Mouse (Mus musculus) limb, embryonic 14.5 days (tissue): Measurements from ENCODE around the gene Artn. TPM values are rescaled to one million over a fixed set of nuclear protein-coding genes. Genes with fewer than 3 reads are reported as not detected.

Experiments
- ATAC-seq: fragments of 200-750 bp; cut with Nextera tagmentation; 2 replicates; pipeline ENCODE4 v1.8.0; 2017; ENCODE audit warnings: low read depth, moderate number of reproducible peaks, moderate TSS enrichment; ENCODE audit not compliant: low FRiP score
- DNase-seq: peaks from one replicate; pipeline ENCODE4 v3.0.0-alpha.2; 2015; ENCODE audit warnings: low spot score
- H3K27ac ChIP-seq: fragments of 300-500 bp; sonication (generic); replicated peaks from 2 replicates; pipeline ENCODE4 v1.5.1; 2014; ENCODE audit warnings: low read depth, mild to moderate bottlenecking, low read length, moderate library complexity, mixed read lengths
- H3K27me3 ChIP-seq: fragments of 300-500 bp; sonication (generic); 2 replicates; pipeline ENCODE4 v1.6.1; 2014; ENCODE audit warnings: low read length, mixed read lengths; ENCODE audit not compliant: control insufficient read depth, insufficient read depth
- H3K36me3 ChIP-seq: fragments of 300-500 bp; sonication (generic); 2 replicates; pipeline ENCODE4 v1.6.1; 2014; ENCODE audit warnings: mild to moderate bottlenecking, low read length, moderate library complexity, mixed read lengths; ENCODE audit not compliant: control insufficient read depth, insufficient read depth
- H3K4me1 ChIP-seq: fragments of 300-500 bp; sonication (generic); 2 replicates; pipeline ENCODE4 v1.6.1; 2014; ENCODE audit warnings: antibody characterized with exemption, low read length, mixed read lengths; ENCODE audit not compliant: control insufficient read depth, insufficient read depth
- H3K4me2 ChIP-seq: fragments of 300-500 bp; sonication (generic); replicated peaks from 2 replicates; pipeline ENCODE4 v1.6.1; 2014; ENCODE audit warnings: low read depth, mild to moderate bottlenecking, low read length, moderate library complexity; ENCODE audit not compliant: severe bottlenecking
- H3K4me3 ChIP-seq: fragments of 300-500 bp; sonication (generic); replicated peaks from 2 replicates; pipeline ENCODE4 v1.5.1; 2014; ENCODE audit warnings: low read length
- H3K9ac ChIP-seq: fragments of 300-500 bp; sonication (generic); 2 replicates; pipeline ENCODE4 v1.6.1; 2014; ENCODE audit warnings: mild to moderate bottlenecking, low read depth, low read length, moderate library complexity; ENCODE audit not compliant: severe bottlenecking
- H3K9me3 ChIP-seq: fragments of 300-500 bp; sonication (generic); 2 replicates; pipeline ENCODE4 v1.6.1; 2016; ENCODE audit warnings: low read length; ENCODE audit not compliant: control insufficient read depth
- POLR2A ChIP-seq: fragments of 200-500 bp; IDR thresholded peaks from 2 replicates; pipeline ENCODE4 v1.8.0; 2012; ENCODE audit warnings: inconsistent platforms, mild to moderate bottlenecking, moderate library complexity, borderline replicate concordance; ENCODE audit not compliant: insufficient read depth, insufficient read length; ENCODE audit errors: extremely low read depth
- WGBS: fragments of 180-500 bp; shearing (Covaris S2); extraction: QIAGEN DNeasy Blood & Tissue Kit; methylation state at CpG from one replicate; pipeline ENCODE4 v1.1.7; 2014; 5-methylcytosine and 5-hydroxymethylcytosine counted together
- polyA plus RNA-seq, 2 experiments: library from polyadenylated mRNA; depleted of rRNA in 1 of 2; stranded (reverse) in 1 of 2; unstranded in 1 of 2; fragments of >200 nt; fragmentation: Nextera tagmentation in 1 of 2; extraction: Ambion mirVana in 1 of 2; gene quantifications; 2 replicates each; pipeline versions ENCODE4 v1.2.1 to v1.2.3; 2012 to 2014

The Artn gene
- polyA plus RNA-seq, 2 experiments = 4.1 to 5.5 TPM

GRCm38 (mm10) chr4:117928699-117929241, 793 bp downstream of the Artn start:
- H3K4me1 ChIP-seq = peaks cover 24% of the 10 kb centered on the region
- H3K27ac ChIP-seq = peak overlapping the region; percentile 55
- peak overlapping the region; percentile 89 for H3K4me2 ChIP-seq
- no peaks in the 10 kb centered on the region for H3K9me3 ChIP-seq
- DNase-seq (peak; percentile 43), ATAC-seq (no peak)
- H3K4me3 ChIP-seq = peak overlapping the region; percentile 46
- peaks cover 9% of the 10 kb centered on the region for H3K36me3 ChIP-seq
- 2% methylated on average over 13 of the region's 13 CpGs for WGBS
- peak overlapping the region; percentile 55 for H3K9ac ChIP-seq
- H3K27me3 ChIP-seq = peaks cover 26% of the 10 kb centered on the region
- no peak for TF ChIP-seq POLR2A

- 16% methylated on average over 6 of the region's 6 CpGs for WGBS
- DNase-seq (peak; percentile 55), ATAC-seq (peak; percentile 37; the same call in 1 of the 2 replicates)
- no peak overlapping the region for H3K9ac ChIP-seq
- TF ChIP-seq POLR2A = no peak
- H3K4me3 ChIP-seq = peak overlapping the region; percentile 46
- H3K4me1 ChIP-seq = peaks cover 24% of the 10 kb centered on the region
- no peaks in the 10 kb centered on the region for H3K9me3 ChIP-seq
- H3K4me2 ChIP-seq = peak overlapping the region; percentile 89
- peaks cover 9% of the 10 kb centered on the region for H3K36me3 ChIP-seq
- H3K27ac ChIP-seq = no peak overlapping the region
- peaks cover 26% of the 10 kb centered on the region for H3K27me3 ChIP-seq
These were observed 1.3 kb downstream of the Artn start for GRCm38 (mm10) chr4:117928234-117928633.

GRCm38 (mm10) chr4:117926545-117927482, 2.7 kb downstream of the Artn start:
- no peak overlapping the region for H3K27ac ChIP-seq
- H3K27me3 ChIP-seq = peaks cover 26% of the 10 kb centered on the region
- DNase-seq (peak; percentile 53), ATAC-seq (peak; percentile 64)
- H3K4me1 ChIP-seq = peaks cover 24% of the 10 kb centered on the region
- 1% methylated on average over 59 of the region's 71 CpGs for WGBS
- H3K9ac ChIP-seq = peak overlapping the region; percentile 55
- peak overlapping the region; percentile 94 for H3K4me2 ChIP-seq
- peak overlapping the region; percentile 42 for H3K4me3 ChIP-seq
- H3K36me3 ChIP-seq = peaks cover under 1% of the 10 kb centered on the region; the same call in 1 of the 2 replicates
- no peaks in the 10 kb centered on the region for H3K9me3 ChIP-seq
- TF ChIP-seq POLR2A = no peak

- 68% methylated on average over 5 of the region's 6 CpGs for WGBS
- ATAC-seq (no peak), DNase-seq (no peak)
- no peak overlapping the region for H3K9ac ChIP-seq
- H3K4me3 ChIP-seq = no peak overlapping the region
- H3K27me3 ChIP-seq = peaks cover 26% of the 10 kb centered on the region
- H3K27ac ChIP-seq = no peak overlapping the region
- no peak overlapping the region for H3K4me2 ChIP-seq
- H3K36me3 ChIP-seq = no peaks in the 10 kb centered on the region
- H3K4me1 ChIP-seq = peaks cover 24% of the 10 kb centered on the region
- H3K9me3 ChIP-seq = no peaks in the 10 kb centered on the region
- TF ChIP-seq POLR2A = no peak
These were observed 4.6 kb downstream of the Artn start for GRCm38 (mm10) chr4:117924916-117925315.

GRCm38 (mm10) chr4:117923450-117923849, 6.1 kb downstream of the Artn start:
- Histone ChIP-seq H3K4me3 (no peak overlapping the region), H3K27ac (no peak overlapping the region), H3K4me1 (peaks cover 17% of the 10 kb centered on the region), H3K36me3 (no peaks in the 10 kb centered on the region), H3K9ac (no peak overlapping the region), H3K27me3 (peaks cover 26% of the 10 kb centered on the region), H3K9me3 (no peaks in the 10 kb centered on the region), H3K4me2 (no peak overlapping the region)
- no peak for ATAC-seq
- DNase-seq = no peak
- TF ChIP-seq POLR2A = no peak
- 54% methylated on average over 2 of the region's 2 CpGs for WGBS
